Mouse (Mus musculus) mature B cell (primary cell): ENCODE data around the gene 2210010C04Rik.

Experiments
- in situ Hi-C: fragments of 300-500 bp; cut with MboI; formaldehyde crosslinking; loops from 2 replicates; pipeline ENCODE4 v1.14.3; 2019

Gene 2210010C04Rik

GRCm38 (mm10) chr6:41035409-41035808 lies at the start of gene 2210010C04Rik:
Gene 2210010C04Rik, minus strand, starts transcription at chr6:41035509.
- in situ Hi-C loops: no loop called here

DNA sequence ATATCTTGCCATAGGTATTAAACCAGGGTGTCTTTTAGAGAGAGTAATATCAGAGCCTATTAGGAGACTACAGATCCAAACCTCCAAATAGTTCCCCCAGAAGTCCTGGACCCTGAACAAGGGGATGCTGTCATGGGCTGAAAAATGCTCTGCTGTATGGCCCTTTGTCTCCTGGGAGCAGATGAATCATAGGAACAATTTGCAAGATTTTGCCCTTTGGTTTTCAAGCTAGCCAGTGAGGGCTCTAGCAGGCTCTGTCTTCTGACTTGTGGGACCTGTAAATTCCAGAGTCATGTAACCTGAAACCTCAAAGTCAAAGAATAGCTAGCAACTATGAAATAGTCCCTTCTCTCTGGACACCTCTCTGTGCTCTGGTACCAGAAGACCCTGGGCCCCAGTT lies 44.8 kb upstream of the 2210010C04Rik start:
- in situ Hi-C loops: no loop called here

DNA sequence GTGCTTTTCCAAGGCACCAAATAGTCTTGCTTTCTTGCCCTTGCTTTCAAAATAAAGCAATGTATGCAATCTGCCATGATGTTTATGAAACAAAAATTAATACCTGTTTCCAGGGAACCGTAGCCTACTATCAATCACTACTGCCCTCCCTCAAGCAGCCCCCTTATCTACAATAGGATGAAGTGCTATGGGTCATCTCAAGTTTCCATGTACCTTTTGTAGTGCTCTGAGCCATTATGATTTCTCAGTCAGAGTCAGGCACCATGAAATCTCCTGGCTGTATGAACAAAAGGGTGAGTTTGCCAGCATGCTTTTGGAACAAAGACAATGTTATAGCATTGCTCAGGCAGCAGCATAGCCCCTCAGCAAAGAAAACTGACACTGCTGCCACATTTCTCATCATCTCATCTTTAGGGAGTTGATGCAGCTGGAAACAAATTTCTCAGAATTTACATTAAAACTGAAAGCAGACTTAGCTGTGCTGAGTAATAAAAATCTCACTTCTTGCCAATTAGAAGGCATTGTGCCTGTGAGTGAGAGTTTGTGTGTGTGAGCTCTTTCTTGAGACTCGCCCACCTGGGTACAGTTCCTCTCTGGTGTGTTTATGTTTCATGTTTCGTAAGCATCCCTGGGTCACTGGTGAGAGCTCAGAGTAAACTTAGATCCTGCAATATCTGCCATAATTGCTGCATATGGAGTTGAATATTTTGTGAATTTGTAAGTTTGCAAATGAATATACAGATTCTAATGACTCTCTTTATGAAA lies 43.4 kb upstream of the 2210010C04Rik start:
- in situ Hi-C loops: no loop called here

DNA sequence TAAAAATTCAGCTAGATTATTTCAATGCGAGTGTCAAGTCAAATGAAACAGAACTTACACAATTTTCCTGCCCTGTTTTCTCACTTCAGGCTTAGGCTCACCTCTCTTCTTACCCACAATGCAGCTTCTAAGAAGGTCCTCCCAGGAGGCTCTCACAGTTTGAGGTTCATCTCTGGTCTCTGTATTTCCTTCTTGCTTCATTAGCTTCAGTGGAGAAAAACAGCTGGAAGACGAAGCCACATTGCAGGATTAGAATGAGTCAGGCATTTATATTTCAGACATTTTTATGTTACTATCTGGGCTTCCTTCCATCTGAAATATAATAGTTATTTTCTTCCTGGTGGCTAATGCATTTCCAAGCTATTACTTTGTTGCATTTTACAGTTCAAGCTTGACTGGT lies 40.4 kb upstream of the 2210010C04Rik start:
- in situ Hi-C loops: no loop called here

GRCm38 (mm10) chr6:41063332-41063731 lies 28.0 kb upstream of the 2210010C04Rik start:
- in situ Hi-C loops: no loop called here

- in situ Hi-C loops: no loop called here
These were observed 27.4 kb upstream of the 2210010C04Rik start for GRCm38 (mm10) chr6:41062746-41063145.

DNA sequence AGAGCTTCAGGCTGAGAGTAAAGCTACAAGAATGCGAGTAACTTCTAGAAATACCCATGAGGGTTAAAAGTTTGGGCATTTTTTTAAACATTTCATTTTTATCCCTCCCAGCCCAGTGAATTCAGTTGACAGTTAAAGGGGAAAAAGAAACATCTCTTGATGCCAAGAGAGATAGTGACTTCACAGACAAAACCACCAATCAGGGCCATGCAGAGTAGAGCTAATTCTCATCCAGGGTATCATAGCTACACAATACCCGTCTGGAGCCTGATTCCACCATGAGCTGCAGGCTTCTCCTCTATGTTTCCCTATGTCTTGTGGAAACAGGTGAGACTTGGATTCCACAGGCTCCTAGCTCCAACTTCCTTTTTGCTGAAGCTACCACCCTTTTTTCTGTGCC lies 26.8 kb upstream of the 2210010C04Rik start:
- in situ Hi-C loops: no loop called here

GRCm38 (mm10) chr6:41061085-41061484 lies 25.8 kb upstream of the 2210010C04Rik start:
- in situ Hi-C loops: no loop called here

DNA sequence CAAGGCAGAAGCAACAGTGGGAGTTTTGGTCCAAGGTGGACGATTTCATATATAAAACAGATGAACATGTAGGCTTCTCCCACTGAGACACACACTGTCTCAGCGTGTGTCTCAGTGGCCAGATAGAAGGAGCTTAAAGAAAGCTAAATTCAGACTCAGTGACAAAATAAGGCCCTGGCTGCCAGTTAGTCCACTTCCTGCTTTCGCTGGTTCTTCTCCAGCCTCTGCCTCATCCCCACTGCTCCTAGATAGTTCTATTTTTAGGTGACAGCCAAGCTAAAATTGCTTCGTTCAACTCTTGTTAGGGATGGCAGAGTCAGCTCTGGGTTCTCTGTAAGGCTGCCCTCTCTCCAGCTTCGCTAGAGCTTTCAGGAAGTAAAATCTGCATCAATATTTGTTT lies 22.3 kb upstream of the 2210010C04Rik start:
- in situ Hi-C loops: no loop called here

GRCm38 (mm10) chr6:41055581-41055980 lies 20.3 kb upstream of the 2210010C04Rik start:
- in situ Hi-C loops: no loop called here

GRCm38 (mm10) chr6:41054379-41054778 lies 19.1 kb upstream of the 2210010C04Rik start:
- in situ Hi-C loops: no loop called here

- in situ Hi-C loops: no loop called here
These were observed 16.5 kb upstream of the 2210010C04Rik start for GRCm38 (mm10) chr6:41051824-41052223.

GRCm38 (mm10) chr6:41048602-41049001 lies 13.3 kb upstream of the 2210010C04Rik start:
- in situ Hi-C loops: loop anchor here (10.0 kb wide), 1 partner anchor 144 kb away; the partner anchor contains the start of gene Prss58

DNA sequence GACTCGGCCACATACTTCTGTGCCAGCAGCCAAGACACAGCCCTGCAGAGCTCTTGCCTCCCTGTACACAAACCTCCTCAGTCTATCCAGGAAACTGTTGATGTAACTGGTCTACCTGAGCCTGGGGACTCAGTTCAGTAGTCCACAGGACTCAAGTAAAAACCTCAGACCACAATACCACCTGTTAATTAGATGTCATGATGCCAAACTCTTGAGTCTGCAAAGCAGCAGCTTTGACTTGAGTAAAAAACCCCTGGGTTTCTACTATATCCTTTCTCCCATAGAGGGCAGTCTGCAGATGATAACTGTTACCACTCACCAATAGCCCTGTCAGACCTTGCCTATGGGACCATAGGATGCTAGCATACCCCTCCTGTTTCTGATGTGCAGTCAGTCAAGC lies 12.7 kb upstream of the 2210010C04Rik start:
- in situ Hi-C loops: loop anchor here (10.0 kb wide), 1 partner anchor 143 kb away; the partner anchor contains the start of gene Prss58

DNA sequence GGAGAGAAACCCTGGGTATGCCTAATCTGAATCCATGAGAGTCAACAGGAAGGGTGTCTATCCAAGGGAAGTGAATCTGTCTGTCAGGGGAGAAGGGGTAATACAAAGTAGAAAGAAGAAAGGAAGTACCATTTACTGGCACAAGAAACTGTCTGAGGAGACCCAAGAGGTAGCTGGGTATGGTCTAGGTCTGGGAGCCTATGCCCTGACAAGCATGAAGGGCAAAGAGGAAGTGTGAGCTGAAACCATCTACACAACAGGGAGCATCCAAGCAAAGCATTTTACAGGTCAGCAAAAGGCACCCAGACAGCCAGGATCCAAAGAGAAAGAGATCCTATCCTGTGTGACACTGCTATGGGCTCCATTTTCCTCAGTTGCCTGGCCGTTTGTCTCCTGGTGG lies 11.9 kb upstream of the 2210010C04Rik start:
- in situ Hi-C loops: loop anchor here (10.0 kb wide), 1 partner anchor 142 kb away; the partner anchor contains the start of gene Prss58

DNA sequence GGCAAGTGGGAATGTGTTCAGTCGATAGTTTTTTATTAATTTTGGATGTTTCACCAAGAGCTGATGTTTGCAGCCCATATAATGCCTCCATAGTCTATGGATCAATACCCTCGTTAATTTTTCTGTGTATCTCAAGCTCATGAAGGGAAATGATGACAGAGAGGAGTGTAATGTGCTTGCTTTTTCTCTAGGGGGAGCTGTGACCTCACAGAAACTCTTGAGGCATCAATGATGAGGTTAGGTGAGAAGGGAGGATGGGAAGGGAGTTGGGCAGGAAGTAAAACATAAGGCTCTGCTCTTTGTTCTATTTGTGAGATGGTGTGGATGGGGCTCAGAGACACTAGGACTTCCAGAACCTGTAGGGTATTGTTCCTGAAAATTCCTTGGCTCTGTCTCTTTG lies 11.2 kb upstream of the 2210010C04Rik start:
- in situ Hi-C loops: loop anchor here (10.0 kb wide), 1 partner anchor 142 kb away; the partner anchor contains the start of gene Prss58

- in situ Hi-C loops: loop anchor here (10.0 kb wide), 1 partner anchor 140 kb away; the partner anchor contains the start of gene Prss58
These were observed 9.4 kb upstream of the 2210010C04Rik start for GRCm38 (mm10) chr6:41044753-41045152.

DNA sequence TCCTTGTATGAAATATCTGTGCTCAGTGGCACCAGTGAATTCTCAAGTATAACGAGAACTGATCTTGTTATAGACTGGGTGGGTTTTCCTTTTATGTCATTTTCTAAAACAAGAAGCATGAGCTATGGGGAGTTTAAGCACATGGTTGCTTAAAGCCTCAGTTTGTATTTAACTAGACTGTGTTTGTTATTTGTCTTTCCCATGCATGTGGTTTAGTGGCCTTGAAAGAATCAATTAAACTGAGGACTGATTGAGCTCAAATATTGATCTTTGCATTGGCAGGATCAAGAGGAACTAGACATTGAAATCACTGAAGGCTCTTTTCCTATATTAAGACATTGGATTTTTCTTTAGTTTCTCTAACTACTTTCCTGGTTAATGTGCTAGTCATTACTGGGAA lies 9.0 kb upstream of the 2210010C04Rik start:
- in situ Hi-C loops: loop anchor here (10.0 kb wide), 1 partner anchor 140 kb away; the partner anchor contains the start of gene Prss58

DNA sequence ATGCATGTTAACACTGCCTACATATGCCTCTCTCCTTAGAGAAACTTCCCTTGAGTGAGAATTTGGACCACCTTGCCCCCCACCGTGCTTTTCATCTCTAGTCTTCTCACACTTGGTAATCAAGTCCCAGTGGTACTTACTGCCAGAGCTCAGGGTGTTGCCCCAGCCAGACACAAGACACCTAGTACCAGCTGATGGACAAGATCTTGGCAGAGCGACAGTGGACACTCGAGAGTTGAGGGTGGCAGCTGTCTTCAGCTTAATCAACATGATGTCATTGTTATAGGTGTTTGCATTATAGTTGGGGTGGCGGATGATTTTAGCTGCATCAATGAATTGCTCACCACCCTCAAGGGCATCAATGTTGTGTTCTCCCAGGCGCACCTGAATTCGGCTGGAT lies 2.5 kb downstream of the 2210010C04Rik start:
- in situ Hi-C loops: no loop called here

DNA sequence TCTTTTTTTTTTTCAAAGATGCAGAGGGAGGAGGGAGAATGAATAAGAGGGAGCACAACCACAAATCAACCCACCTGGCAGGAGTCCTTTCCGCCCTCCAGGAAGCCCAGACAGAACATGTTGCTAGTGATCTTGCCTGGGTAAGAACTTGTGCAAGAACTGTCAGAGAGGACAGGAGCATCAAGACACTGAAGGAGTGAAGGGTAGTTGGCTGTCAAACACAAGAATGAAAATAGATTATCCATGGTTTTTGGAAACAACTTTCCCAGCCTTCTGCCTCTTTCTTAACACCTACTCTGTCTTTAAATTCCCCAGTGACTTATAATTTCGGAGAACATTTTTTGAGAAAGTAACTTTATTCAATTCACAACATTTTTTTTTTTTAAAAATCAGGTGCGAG lies 3.1 kb downstream of the 2210010C04Rik start:
- in situ Hi-C loops: no loop called here

- in situ Hi-C loops: no loop called here
These were observed 4.5 kb downstream of the 2210010C04Rik start for GRCm38 (mm10) chr6:41030821-41031220.

DNA sequence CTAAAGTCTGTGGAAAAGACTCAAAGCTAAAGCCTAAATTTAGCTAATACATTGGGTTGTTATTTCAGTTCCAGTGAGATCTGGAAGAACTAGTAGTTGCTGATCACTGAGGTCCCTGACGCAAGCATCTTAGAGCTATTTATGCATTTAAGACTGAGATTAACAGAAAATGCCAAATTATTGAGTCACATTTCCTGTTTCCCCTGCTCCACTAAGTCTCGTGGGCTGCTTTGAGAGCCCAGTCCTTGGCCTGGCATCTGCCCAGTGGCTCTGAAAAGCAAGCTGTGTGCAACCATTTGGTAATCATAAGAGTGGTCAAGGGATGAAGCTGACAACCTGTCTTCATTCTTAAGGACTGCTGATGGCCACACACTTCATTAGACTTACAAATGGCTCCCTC lies 8.3 kb downstream of the 2210010C04Rik start:
- in situ Hi-C loops: no loop called here

GRCm38 (mm10) chr6:41025873-41026650 lies 9.2 kb downstream of the 2210010C04Rik start:
- in situ Hi-C loops: no loop called here
